Mouse (Mus musculus) lung, adult 2 months (tissue): ENCODE results near the gene Gm7030.

ENCODE experiments used
- CTCF ChIP-seq: fragments of 200-500 bp; IDR thresholded peaks from 2 replicates; pipeline ENCODE4 v1.5.1; 2011; ENCODE audit warnings: mild to moderate bottlenecking, low read length, control low read depth; ENCODE audit not compliant: insufficient read depth
- POLR2A ChIP-seq: fragments of 200-500 bp; IDR thresholded peaks from 2 replicates; pipeline ENCODE4 v1.6.1; 2011; ENCODE audit warnings: low read depth, mild to moderate bottlenecking, control low read depth, low read length, borderline replicate concordance; ENCODE audit errors: extremely low read depth

- TF ChIP-seq CTCF (peak; percentile 67), POLR2A (no peak)
Measured at GRCm38 (mm10) chr17:36060829-36061228, 68.4 kb downstream of the Gm7030 start.
